Mouse (Mus musculus) liver, adult 2 months (tissue): ENCODE measurements around the gene Gpam.

Experiments used
- CTCF ChIP-seq: fragments of 200-500 bp; IDR thresholded peaks from 2 replicates; pipeline ENCODE4 v1.5.1; 2011; ENCODE audit warnings: low read depth, low read length, control low read depth
- POLR2A ChIP-seq: fragments of 200-500 bp; IDR thresholded peaks from 2 replicates; pipeline ENCODE4 v1.6.1; 2011; ENCODE audit warnings: low read length, control low read depth; ENCODE audit not compliant: insufficient read depth; ENCODE audit errors: extremely low read depth

DNA sequence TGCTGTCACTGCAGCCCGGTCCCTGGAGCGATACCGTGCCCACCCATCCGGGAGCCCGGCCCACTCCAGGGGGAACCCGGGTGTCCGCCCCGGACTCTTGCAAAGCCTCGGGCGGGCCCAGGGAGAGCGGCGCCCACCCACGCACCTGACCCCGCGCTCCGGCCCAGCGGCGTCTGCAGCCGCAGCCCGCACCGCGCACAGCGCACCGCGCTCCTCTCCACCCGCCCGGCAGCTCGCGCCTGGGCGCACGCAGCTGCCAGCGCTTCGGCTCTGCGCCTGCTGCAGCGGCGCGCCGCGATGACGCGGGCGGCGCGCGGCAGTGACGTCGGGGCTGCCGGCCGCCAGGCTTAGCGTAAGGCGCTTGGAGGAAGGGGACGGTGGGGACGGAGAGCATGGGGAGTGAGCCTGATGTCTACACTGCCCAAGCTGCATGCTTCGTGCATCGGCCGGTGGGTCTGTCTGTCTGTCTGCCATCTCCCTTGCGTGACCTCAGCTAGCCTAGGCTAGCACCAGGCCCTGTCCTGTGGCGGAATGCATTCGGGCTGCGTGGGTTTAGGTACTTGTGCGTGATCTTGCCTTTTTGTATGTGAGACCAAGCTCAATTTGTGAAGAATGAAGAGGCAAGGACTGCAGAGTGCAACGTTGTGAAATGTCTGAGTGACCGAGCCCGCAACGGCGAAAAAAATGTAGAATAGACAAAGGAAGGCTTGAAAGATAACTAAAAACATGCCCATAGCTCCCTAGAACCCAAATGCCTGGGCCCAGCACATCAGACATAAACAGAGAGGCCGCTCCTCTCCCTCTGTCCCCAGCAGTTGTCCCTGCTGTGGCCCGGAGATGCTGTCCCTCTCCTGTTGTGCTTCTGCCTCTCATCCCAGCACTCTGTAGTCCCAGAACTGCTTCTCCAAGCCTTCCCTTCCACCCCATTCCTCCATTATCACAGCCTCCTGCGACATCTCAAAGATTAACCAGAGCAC, 27.6 kb downstream of the Gpam start:
- no peak for TF ChIP-seq CTCF
- TF ChIP-seq POLR2A: 0 out of 2 replicates have a peak, but pooled peaks have one; percentile 27
